Mouse (Mus musculus) ES-E14 (cell line): ENCODE measurements around the gene Pex14. TPM values are rescaled to one million over a fixed set of nuclear protein-coding genes. Genes with fewer than 3 reads are reported as not detected.

ENCODE experiments used
- DNase-seq: peaks from one replicate; pipeline ENCODE4 v3.0.0-alpha.2; 2013; ENCODE audit warnings: low read depth, low spot score
- H3K27ac ChIP-seq: 2 replicates; pipeline ENCODE4 v1.5.1; 2012; ENCODE audit warnings: low read depth, mild to moderate bottlenecking, low read length, moderate library complexity, mixed read lengths; ENCODE audit not compliant: poor library complexity, insufficient read depth, severe bottlenecking
- H3K36me3 ChIP-seq: 2 replicates; pipeline ENCODE4 v1.6.1; 2012; ENCODE audit warnings: mild to moderate bottlenecking, low read length, moderate library complexity, mixed read lengths; ENCODE audit not compliant: control insufficient read depth, poor library complexity, insufficient read depth, severe bottlenecking
- H3K4me1 ChIP-seq, 2 experiments: fragments of 150-350 bp in 1 of 2; sonication (generic) in 1 of 2; 2 replicates each; pipeline ENCODE4 v1.6.1; 2012; ENCODE audit warnings: low read length in 2 of 2, mild to moderate bottlenecking in 1 of 2, mixed read lengths in 1 of 2; ENCODE audit not compliant: control insufficient read depth in 2 of 2, insufficient read depth in 2 of 2, poor library complexity in 1 of 2
- H3K4me3 ChIP-seq, 2 experiments: fragments of 150-350 bp in 1 of 2; sonication (generic) in 1 of 2; 2 replicates each; pipeline ENCODE4 v1.5.1; 2012; ENCODE audit warnings: low read length in 2 of 2, low read depth in 1 of 2, mild to moderate bottlenecking in 1 of 2, mixed read lengths in 1 of 2; ENCODE audit not compliant: insufficient read depth in 1 of 2, poor library complexity in 1 of 2, severe bottlenecking in 1 of 2
- H3K9ac ChIP-seq: 2 replicates; pipeline ENCODE4 v1.6.1; 2012; ENCODE audit warnings: low read depth, mild to moderate bottlenecking, low read length, mixed read lengths; ENCODE audit not compliant: poor library complexity, insufficient read depth, severe bottlenecking
- H3K9me3 ChIP-seq: fragments of 150-350 bp; sonication (generic); 2 replicates; pipeline ENCODE4 v1.6.1; 2012; ENCODE audit warnings: low read depth, mild to moderate bottlenecking, low read length; ENCODE audit not compliant: control insufficient read depth, insufficient read depth
- CHD2 ChIP-seq: IDR thresholded peaks from 2 replicates; pipeline ENCODE4 v1.6.1; 2014; ENCODE audit warnings: mild to moderate bottlenecking, low read depth, low read length, inconsistent platforms
- HCFC1 ChIP-seq: IDR thresholded peaks from 2 replicates; pipeline ENCODE4 v1.6.1; 2012; ENCODE audit warnings: low read length, inconsistent platforms, borderline replicate concordance; ENCODE audit not compliant: insufficient read depth
- MAFK ChIP-seq: IDR thresholded peaks from 2 replicates; pipeline ENCODE4 v1.6.1; 2014; ENCODE audit warnings: mild to moderate bottlenecking, low read depth, low read length, inconsistent platforms; ENCODE audit not compliant: insufficient read depth
- ZC3H11A ChIP-seq: IDR thresholded peaks from 2 replicates; pipeline ENCODE4 v1.6.1; 2012; ENCODE audit warnings: low read depth, mild to moderate bottlenecking, inconsistent platforms, low read length, borderline replicate concordance
- ZNF384 ChIP-seq: IDR thresholded peaks from 2 replicates; pipeline ENCODE4 v1.6.1; 2012; ENCODE audit warnings: low read depth, low read length, inconsistent platforms
- in situ Hi-C, 2 experiments: fragments of 600-800 bp; cut with MboI; formaldehyde crosslinking; loops; one replicate each; pipeline ENCODE4 v1.15.1; 2025; ENCODE audit warnings: low sequenced_read_pairs in 2 of 2, inconsistent platforms in 1 of 2; ENCODE audit not compliant: unreplicated experiment in 2 of 2
- total RNA-seq: library from RNA; depleted of rRNA; stranded (reverse); fragments of 300-350 nt; gene quantifications from 2 replicates; pipeline ENCODE4 v1.2.3, GENCODE M21; 2012

Gene Pex14
- total RNA-seq, 1 experiment = 80.3 TPM

DNA sequence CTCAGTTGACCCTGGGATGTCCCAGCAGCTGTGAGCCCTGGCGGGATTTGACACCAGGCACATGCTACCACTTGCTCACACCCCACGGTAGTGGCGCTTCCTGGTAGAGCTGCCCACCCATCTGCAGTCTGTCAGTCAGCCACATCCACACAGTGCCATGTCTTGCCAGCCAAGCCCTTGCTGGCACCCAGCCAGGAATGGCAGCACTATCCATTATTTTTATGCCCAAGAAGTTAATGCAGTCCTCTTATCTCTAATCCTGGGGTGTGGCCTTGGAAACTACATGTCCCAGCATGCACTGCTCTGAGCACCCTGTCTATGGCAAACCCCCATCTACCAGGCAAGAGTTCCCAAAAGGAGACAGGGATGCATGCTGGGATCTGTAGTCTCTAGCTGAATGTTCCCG, 154.2 kb downstream of the Pex14 start:
- peak; percentile 52 for DNase-seq
- peak overlapping the region; percentile 42 to 57 for H3K4me3 ChIP-seq
- H3K27ac ChIP-seq = no peak overlapping the region
- H3K4me1 ChIP-seq = peaks cover 5 to 13% of the 10 kb centered on the region in 2 experiments; a peak in 2 of 4 replicates
- peak overlapping the region; percentile 12; the same call in 1 of the 2 replicates for H3K9ac ChIP-seq
- H3K36me3 ChIP-seq = no peaks in the 10 kb centered on the region; the same call in 1 of the 2 replicates
- TF ChIP-seq ZC3H11A = no peak
- TF ChIP-seq CHD2 = 0 out of 2 replicates have a peak, but pooled peaks have one; percentile 28
- TF ChIP-seq MAFK = no peak
- TF ChIP-seq ZNF384 = no peak
- TF ChIP-seq HCFC1 = peak; percentile 97
- H3K9me3 ChIP-seq = no peaks in the 10 kb centered on the region
- in situ Hi-C loops = no loop called here

DNA sequence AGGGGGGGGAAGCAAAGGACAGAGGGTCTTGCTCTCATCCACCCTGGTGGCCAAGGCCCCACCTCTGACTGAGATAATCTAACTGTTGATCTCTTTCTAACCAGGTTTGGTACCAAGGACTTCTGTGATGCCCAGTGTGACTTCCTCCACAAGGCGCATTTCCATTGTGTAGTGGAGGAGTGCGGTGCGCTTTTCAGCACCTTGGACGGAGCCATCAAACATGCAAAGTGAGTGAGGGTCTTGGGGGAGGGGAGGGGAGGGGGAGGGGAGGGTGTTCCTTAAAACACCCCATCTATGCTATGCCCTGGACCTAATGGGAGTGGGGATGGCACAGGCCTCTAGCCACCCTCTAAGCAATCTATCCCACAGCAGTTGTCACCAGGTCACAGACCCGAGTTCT, 156.6 kb downstream of the Pex14 start:
- Histone ChIP-seq H3K4me3 (no peak overlapping the region), H3K4me1 (peaks cover 5 to 11% of the 10 kb centered on the region in 2 experiments; a peak in 2 of 4 replicates), H3K27ac (no peak overlapping the region), H3K36me3 (peaks cover 10% of the 10 kb centered on the region; the same call in 1 of the 2 replicates), H3K9me3 (no peaks in the 10 kb centered on the region), H3K9ac (no peak overlapping the region)
- TF ChIP-seq ZNF384 = no peak
- no peak for TF ChIP-seq MAFK
- no peak for TF ChIP-seq ZC3H11A
- no peak for TF ChIP-seq CHD2
- no peak for TF ChIP-seq HCFC1
- DNase-seq = no peak
- in situ Hi-C loops = no loop called here

DNA sequence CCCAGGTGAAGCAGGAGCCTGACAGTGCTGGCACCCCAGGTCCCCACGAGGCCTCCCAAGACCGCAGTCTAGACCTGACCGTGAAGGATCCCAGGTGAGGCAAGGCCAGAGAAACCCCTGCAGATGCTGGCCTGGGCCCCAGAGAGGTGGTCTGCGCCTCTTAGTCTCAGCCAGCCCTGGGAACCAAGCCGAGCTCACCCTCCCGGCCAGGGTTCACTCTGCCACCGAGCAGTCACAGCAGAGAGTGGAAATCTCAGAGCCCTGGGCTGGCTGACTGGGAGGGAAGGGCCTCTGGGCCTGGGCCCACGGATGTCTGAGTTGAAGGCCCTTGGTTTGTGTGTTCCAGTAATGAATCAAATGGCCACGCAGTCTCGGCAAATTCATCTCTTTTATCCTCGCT, 158.4 kb downstream of the Pex14 start:
- H3K36me3 ChIP-seq = peaks cover 15% of the 10 kb centered on the region; the same call in 1 of the 2 replicates
- H3K9me3 ChIP-seq = no peaks in the 10 kb centered on the region
- DNase-seq = no peak
- no peak overlapping the region for H3K4me3 ChIP-seq
- peaks cover 1 to 9% of the 10 kb centered on the region in 2 experiments; a peak in 2 of 4 replicates for H3K4me1 ChIP-seq
- H3K27ac ChIP-seq = no peak overlapping the region
- TF ChIP-seq CHD2 (no peak), ZC3H11A (no peak), MAFK (no peak), HCFC1 (no peak), ZNF384 (no peak)
- in situ Hi-C loops = no loop called here
- no peak overlapping the region for H3K9ac ChIP-seq

DNA sequence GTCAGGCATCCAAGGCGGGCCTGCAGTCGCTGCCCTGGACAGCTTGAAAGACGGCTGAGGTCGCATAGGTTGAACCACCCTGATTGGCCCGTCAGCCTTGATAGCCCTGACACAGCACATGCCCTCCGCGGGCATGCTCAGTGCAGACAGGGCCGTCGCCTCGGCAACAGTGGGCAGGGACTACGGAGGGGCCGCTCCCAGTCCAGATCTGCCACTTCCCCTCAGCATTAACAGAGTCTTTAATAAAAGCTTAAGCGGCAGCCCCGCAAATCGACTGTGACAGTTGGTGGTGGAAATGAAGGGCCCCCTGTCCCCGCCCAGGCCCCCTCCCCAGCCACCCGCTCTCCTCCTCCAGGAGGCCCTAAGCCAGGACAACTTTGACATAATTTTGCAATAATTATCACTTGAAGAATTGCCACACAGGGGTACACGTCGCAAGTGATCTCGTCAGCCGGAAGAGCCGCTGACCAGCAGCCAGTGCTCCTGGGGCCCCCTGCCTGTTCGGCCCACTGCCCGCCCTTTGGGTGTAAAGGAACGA, 158.9 kb downstream of the Pex14 start:
- in situ Hi-C loops = no loop called here

More for the DNA sequence above, 158.9 kb downstream of the Pex14 start:
- no peak for DNase-seq
- Histone ChIP-seq H3K9me3 (no peaks in the 10 kb centered on the region), H3K36me3 (peaks cover 18% of the 10 kb centered on the region; the same call in 1 of the 2 replicates), H3K4me3 (no peak overlapping the region), H3K4me1 (peaks cover 0 to 9% of the 10 kb centered on the region in 2 experiments; a peak in 1 of 4 replicates), H3K27ac (no peak overlapping the region), H3K9ac (no peak overlapping the region)
- TF ChIP-seq MAFK (peak; percentile 53; the same call in 1 of the 2 replicates), ZNF384 (no peak)
